Mouse (Mus musculus) MEL (cell line): ENCODE results near the gene Ica1l. TPM values are rescaled to one million over a fixed set of nuclear protein-coding genes. Genes with fewer than 3 reads are reported as not detected.

Source experiments
- DNase-seq: peaks from one replicate; pipeline ENCODE4 v3.0.0; 2011; ENCODE audit warnings: low read depth, low spot score
- H3K27ac ChIP-seq: 2 replicates; pipeline ENCODE4 v1.5.1; 2012; ENCODE audit warnings: low read depth, mild to moderate bottlenecking, control low read depth, low read length, moderate library complexity; ENCODE audit not compliant: control insufficient read depth
- H3K27me3 ChIP-seq, 2 experiments: fragments of 150-350 bp in 1 of 2; sonication (generic) in 1 of 2; 2 replicates each; pipeline ENCODE4 v1.6.1; 2012; ENCODE audit warnings: low read length in 2 of 2, mild to moderate bottlenecking in 2 of 2, improper control_type of control experiment in 1 of 2, moderate library complexity in 1 of 2; ENCODE audit not compliant: insufficient read depth in 2 of 2, control insufficient read depth in 1 of 2
- H3K36me3 ChIP-seq, 2 experiments: 2 replicates each; pipeline ENCODE4 v1.6.1; 2012 to 2014; ENCODE audit warnings: low read length in 2 of 2, improper control_type of control experiment in 1 of 2, inconsistent platforms in 1 of 2, mild to moderate bottlenecking in 1 of 2; ENCODE audit not compliant: insufficient read depth in 2 of 2, control insufficient read depth in 1 of 2
- H3K4me1 ChIP-seq, 2 experiments: fragments of 150-350 bp in 1 of 2; sonication (generic) in 1 of 2; 2 replicates each; pipeline ENCODE4 v1.6.1; 2012; ENCODE audit warnings: low read length in 2 of 2, improper control_type of control experiment in 1 of 2, mild to moderate bottlenecking in 1 of 2; ENCODE audit not compliant: insufficient read depth in 2 of 2, control insufficient read depth in 1 of 2
- H3K4me3 ChIP-seq, 2 experiments: fragments of 150-350 bp in 1 of 2; sonication (generic) in 1 of 2; 2 replicates each; pipeline ENCODE4 v1.5.1; 2012; ENCODE audit warnings: low read depth in 2 of 2, low read length in 2 of 2, mild to moderate bottlenecking in 2 of 2, moderate library complexity in 2 of 2, control low read depth in 1 of 2, improper control_type of control experiment in 1 of 2; ENCODE audit not compliant: control insufficient read depth in 1 of 2, insufficient read depth in 1 of 2
- H3K79me2 ChIP-seq: 2 replicates; pipeline ENCODE4 v1.6.1; 2012; ENCODE audit warnings: mild to moderate bottlenecking, low read length, moderate library complexity; ENCODE audit not compliant: control insufficient read depth, poor library complexity, insufficient read depth
- H3K9ac ChIP-seq: 2 replicates; pipeline ENCODE4 v1.6.1; 2012; ENCODE audit warnings: low read depth, mild to moderate bottlenecking, control low read depth, low read length, moderate library complexity; ENCODE audit not compliant: control insufficient read depth, poor library complexity, severe bottlenecking
- H3K9me3 ChIP-seq: fragments of 150-350 bp; sonication (generic); replicated peaks from 2 replicates; pipeline ENCODE4 v1.6.1; 2012; ENCODE audit warnings: mild to moderate bottlenecking, low read length, improper control_type of control experiment, moderate library complexity; ENCODE audit not compliant: insufficient read depth
- EP300 ChIP-seq, 2 experiments: IDR thresholded peaks; 2 replicates each; pipeline ENCODE4 v1.6.1; 2011; ENCODE audit warnings: improper control_type of control experiment in 2 of 2, low read length in 2 of 2, low read depth in 1 of 2, mild to moderate bottlenecking in 1 of 2
- GATA1 ChIP-seq: IDR thresholded peaks from 2 replicates; pipeline ENCODE4 v1.6.1; 2011; ENCODE audit warnings: low read depth, low read length, improper control_type of control experiment
- JUND ChIP-seq: IDR thresholded peaks from 2 replicates; pipeline ENCODE4 v1.6.1; 2011; ENCODE audit warnings: low read depth, mild to moderate bottlenecking, improper control_type of control experiment, low read length
- MAFK ChIP-seq: IDR thresholded peaks from 2 replicates; pipeline ENCODE4 v1.6.1; 2011; ENCODE audit warnings: low read depth, mild to moderate bottlenecking, low read length, improper control_type of control experiment, borderline replicate concordance
- MXI1 ChIP-seq: IDR thresholded peaks from 2 replicates; pipeline ENCODE4 v1.6.1; 2011; ENCODE audit warnings: mild to moderate bottlenecking, low read depth, low read length, improper control_type of control experiment
- MYB ChIP-seq: IDR thresholded peaks from 2 replicates; pipeline ENCODE4 v1.6.1; 2011; ENCODE audit warnings: mild to moderate bottlenecking, low read depth, low read length, improper control_type of control experiment
- POLR2A ChIP-seq, 2 experiments: IDR thresholded peaks; 2 replicates each; pipeline ENCODE4 v1.6.1; 2011 to 2012; ENCODE audit warnings: low read length in 2 of 2, mild to moderate bottlenecking in 2 of 2, control low read depth in 1 of 2, improper control_type of control experiment in 1 of 2, low read depth in 1 of 2, moderate library complexity in 1 of 2; ENCODE audit not compliant: control insufficient read depth in 1 of 2, insufficient read depth in 1 of 2, poor library complexity in 1 of 2
- SMC3 ChIP-seq: IDR thresholded peaks from 2 replicates; pipeline ENCODE4 v1.6.1; 2011; ENCODE audit warnings: low read depth, low read length, improper control_type of control experiment
- TAL1 ChIP-seq: IDR thresholded peaks from 2 replicates; pipeline ENCODE4 v1.6.1; 2012; ENCODE audit warnings: mild to moderate bottlenecking, inconsistent platforms, low read length, moderate library complexity, mixed read lengths
- TCF12 ChIP-seq: IDR thresholded peaks from 2 replicates; pipeline ENCODE4 v1.6.1; 2014; ENCODE audit warnings: low read depth, mild to moderate bottlenecking, inconsistent platforms, low read length, improper control_type of control experiment, moderate library complexity
- polyA plus RNA-seq, 2 experiments: library from polyadenylated mRNA; stranded (reverse) in 1 of 2; unstranded in 1 of 2; fragments of >175 nt in 1 of 2; fragments of >200 nt in 1 of 2; gene quantifications; 2 replicates each; pipeline versions ENCODE4 v1.2.1 to v1.2.4; 2012; ENCODE audit warnings: low replicate concordance in 2 of 2, low read depth in 1 of 2; ENCODE audit not compliant: insufficient read length in 2 of 2, insufficient read depth in 1 of 2, missing spikeins in 1 of 2
- total RNA-seq: library from RNA; depleted of rRNA; stranded (reverse); fragments of 300-350 nt; gene quantifications from 2 replicates; pipeline ENCODE4 v1.2.3, GENCODE M21; 2012

Gene Ica1l
- total and polyA plus RNA-seq, 3 experiments = 4.9 to 6.2 TPM; not detected in 1

- Histone ChIP-seq H3K36me3 (peaks cover 0 to 39% of the 10 kb centered on the region in 2 experiments; a peak in 2 of 4 replicates), H3K9ac (no peak overlapping the region)
- DNase-seq = no peak
- no peak for TF ChIP-seq MAFK
- TF ChIP-seq TCF12 = no peak
- no peak for TF ChIP-seq POLR2A (IDR thresholded peaks at IDR 0.05; ENCODE audit: control insufficient read depth in 1 of 2, insufficient read depth in 1 of 2, low read depth in 1 of 2, low read length in 2 of 2, poor library complexity in 1 of 2)
- TF ChIP-seq JUND = no peak
- peak; percentile 16; the same call in 1 of the 2 replicates for TF ChIP-seq MXI1
- TF ChIP-seq TAL1 = no peak
- TF ChIP-seq GATA1 = no peak
- TF ChIP-seq, all 39 proteins: peak for 1
- Histone ChIP-seq H3K4me3 (no peak overlapping the region), H3K9me3 (no peaks in the 10 kb centered on the region), H3K27ac (no peak overlapping the region), H3K4me1 (peaks cover 20 to 44% of the 10 kb centered on the region in 2 experiments), H3K79me2 (peaks cover 18% of the 10 kb centered on the region), H3K27me3 (no peaks in the 10 kb centered on the region)
Observed at GRCm38 (mm10) chr1:59943825-59944224, 99.2 kb downstream of the Ica1l start.

- peaks cover 20 to 44% of the 10 kb centered on the region in 2 experiments for H3K4me1 ChIP-seq
- H3K36me3 ChIP-seq = peaks cover 0 to 42% of the 10 kb centered on the region in 2 experiments; a peak in 2 of 4 replicates
Observed at GRCm38 (mm10) chr1:59942057-59942790, 100.8 kb downstream of the Ica1l start.

GRCm38 (mm10) chr1:59941063-59941462 is 101.9 kb downstream of the Ica1l start:
- H3K9me3 ChIP-seq = no peaks in the 10 kb centered on the region
- H3K27me3 ChIP-seq = no peaks in the 10 kb centered on the region
- H3K4me3 ChIP-seq = no peak overlapping the region
- H3K36me3 ChIP-seq = peaks cover 0 to 39% of the 10 kb centered on the region in 2 experiments; a peak in 3 of 4 replicates
- peaks cover 20 to 43% of the 10 kb centered on the region in 2 experiments for H3K4me1 ChIP-seq
- H3K27ac ChIP-seq = no peak overlapping the region
- DNase-seq = peak; percentile 34
- TF ChIP-seq SMC3 (no peak), EP300 (IDR thresholded peaks at IDR 0.05; ENCODE audit: low read depth in 1 of 2, low read length in 2 of 2) (peak in 1 of 2 experiments; percentile 34; a peak in 1 of 4 replicates), TCF12 (peak; percentile 37; the same call in 1 of the 2 replicates), GATA1 (0 out of 2 replicates have a peak, but pooled peaks have one; percentile 6), TAL1 (peak; percentile 41)
- H3K79me2 ChIP-seq = peaks cover 21% of the 10 kb centered on the region
- no peak overlapping the region for H3K9ac ChIP-seq

More at GRCm38 (mm10) chr1:59942057-59942790, 100.8 kb downstream of the Ica1l start:
- Histone ChIP-seq H3K79me2 (peaks cover 24% of the 10 kb centered on the region), H3K27ac (no peak overlapping the region), H3K9ac (no peak overlapping the region), H3K9me3 (no peaks in the 10 kb centered on the region), H3K4me3 (no peak overlapping the region), H3K27me3 (no peaks in the 10 kb centered on the region)
- DNase-seq = no peak
- no peak for TF ChIP-seq MYB
- TF ChIP-seq MAFK = peak; percentile 94
